Mouse (Mus musculus): ENCODE measurements around the gene Dennd4c. TPM values are rescaled to one million over a fixed set of nuclear protein-coding genes. Genes with fewer than 3 reads are reported as not detected.
A peak's percentile ranks its signal among the peaks of the same experiment; 100 is the strongest.

Dennd4c gene
- polyA plus RNA-seq, 1 experiment from 2014 or later: 7.4 TPM

DNA sequence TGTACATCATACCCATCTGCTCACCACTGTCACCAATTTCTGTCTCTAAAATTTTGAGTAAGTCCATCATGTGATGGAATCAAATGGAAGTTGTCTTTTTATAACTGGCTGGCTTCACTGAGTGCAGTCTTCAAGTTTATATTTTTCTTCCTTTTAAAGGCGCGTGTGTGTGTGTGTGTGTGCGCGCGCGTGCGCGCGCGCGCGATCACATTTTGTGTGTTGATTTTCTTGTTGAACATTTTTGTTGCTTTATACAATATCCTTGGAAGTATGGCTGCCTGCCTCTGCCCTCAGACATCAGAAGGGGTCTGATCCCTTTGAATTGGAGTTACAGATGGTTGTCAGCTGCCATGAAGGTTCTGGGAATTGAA is 109.7 kb downstream of the Dennd4c start:
- ATAC-seq (ENCODE audit: low FRiP score) (no peak), DNase-seq (ENCODE audit: low spot score) (no peak)
- Histone ChIP-seq H3K36me3 (ENCODE audit: control insufficient read depth, insufficient read depth, low read length) (peaks cover 12% of the 10 kb centered on the region), H3K9me3 (ENCODE audit: control insufficient read depth, low read length) (no peaks in the 10 kb centered on the region), H3K4me3 (ENCODE audit: low read depth, low read length) (peak overlapping the region; percentile 96), H3K9ac (ENCODE audit: low read depth, low read length) (peak overlapping the region; percentile 71; the same call in 1 of the 2 replicates), H3K27me3 (ENCODE audit: control insufficient read depth, insufficient read depth, low read length) (no peaks in the 10 kb centered on the region), H3K4me1 (replicated peaks; ENCODE audit: control insufficient read depth, insufficient read depth, low read length) (0 out of 2 replicates have a peak, but pooled peaks cover 3% of the 10 kb centered on the region), H3K27ac (ENCODE audit: low read depth, low read length) (no peak overlapping the region), H3K4me2 (replicated peaks; ENCODE audit: low read depth, low read length) (peak overlapping the region; percentile 80)
- WGBS: 68% methylated on average over 12 of the region's 12 CpGs

DNA sequence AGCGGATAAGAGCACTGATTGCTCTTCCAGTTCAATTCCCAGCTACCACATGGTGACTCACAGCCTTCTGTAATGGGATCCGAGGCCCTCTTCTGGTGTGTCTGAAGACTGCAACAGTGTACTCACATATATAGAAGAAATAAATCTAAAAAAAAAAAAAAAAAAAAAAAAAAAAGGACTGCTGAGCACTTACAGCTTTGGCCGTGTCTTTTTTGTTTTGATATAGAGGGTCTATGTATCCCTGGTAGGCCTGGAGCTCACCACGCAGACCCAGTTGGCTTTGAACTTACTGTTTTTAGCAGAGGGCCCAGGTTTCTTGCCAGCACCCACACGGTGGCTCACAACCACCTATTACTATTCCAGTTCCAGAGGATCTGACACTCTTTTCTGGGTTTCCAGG is 115.7 kb downstream of the Dennd4c start:
- Histone ChIP-seq H3K9ac (ENCODE audit: low read depth, low read length) (no peak overlapping the region), H3K36me3 (ENCODE audit: control insufficient read depth, insufficient read depth, low read length) (no peaks in the 10 kb centered on the region), H3K9me3 (ENCODE audit: control insufficient read depth, low read length) (no peaks in the 10 kb centered on the region), H3K27ac (ENCODE audit: low read depth, low read length) (no peak overlapping the region), H3K4me1 (replicated peaks; ENCODE audit: control insufficient read depth, insufficient read depth, low read length) (no peaks in the 10 kb centered on the region), H3K4me3 (ENCODE audit: low read depth, low read length) (no peak overlapping the region), H3K27me3 (ENCODE audit: control insufficient read depth, insufficient read depth, low read length) (no peaks in the 10 kb centered on the region), H3K4me2 (replicated peaks; ENCODE audit: low read depth, low read length) (no peak overlapping the region)
- 79% methylated on average over 5 of the region's 5 CpGs for WGBS
- ATAC-seq (ENCODE audit: low FRiP score) (no peak), DNase-seq (ENCODE audit: low spot score) (no peak)

DNA sequence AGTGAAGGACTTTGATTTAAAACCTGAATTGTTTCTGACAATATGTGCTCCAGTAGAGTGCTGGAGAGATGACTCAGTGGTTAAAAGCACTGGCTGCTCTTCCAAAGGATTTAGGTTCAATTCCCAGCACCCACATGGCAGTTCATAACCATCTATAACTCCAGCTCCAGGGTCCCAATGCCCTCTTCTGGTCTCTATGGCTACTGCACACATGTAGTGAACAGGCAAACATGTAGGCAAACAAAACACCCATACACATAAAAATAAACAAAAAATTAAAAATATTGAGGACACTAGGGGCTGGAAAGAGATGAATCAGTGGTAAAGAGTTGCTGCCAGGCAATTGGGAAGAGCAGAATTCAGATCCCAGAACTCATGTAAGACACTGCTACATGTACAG is 123.6 kb downstream of the Dennd4c start:
- Histone ChIP-seq H3K9ac (ENCODE audit: low read depth, low read length) (no peak overlapping the region), H3K27ac (ENCODE audit: low read depth, low read length) (no peak overlapping the region), H3K9me3 (ENCODE audit: control insufficient read depth, low read length) (no peaks in the 10 kb centered on the region), H3K36me3 (ENCODE audit: control insufficient read depth, insufficient read depth, low read length) (no peaks in the 10 kb centered on the region), H3K4me1 (replicated peaks; ENCODE audit: control insufficient read depth, insufficient read depth, low read length) (no peaks in the 10 kb centered on the region), H3K4me2 (replicated peaks; ENCODE audit: low read depth, low read length) (no peak overlapping the region), H3K27me3 (ENCODE audit: control insufficient read depth, insufficient read depth, low read length) (peaks cover 3% of the 10 kb centered on the region), H3K4me3 (ENCODE audit: low read depth, low read length) (no peak overlapping the region)
- ATAC-seq (ENCODE audit: low FRiP score) (no peak), DNase-seq (ENCODE audit: low spot score) (no peak)

DNA sequence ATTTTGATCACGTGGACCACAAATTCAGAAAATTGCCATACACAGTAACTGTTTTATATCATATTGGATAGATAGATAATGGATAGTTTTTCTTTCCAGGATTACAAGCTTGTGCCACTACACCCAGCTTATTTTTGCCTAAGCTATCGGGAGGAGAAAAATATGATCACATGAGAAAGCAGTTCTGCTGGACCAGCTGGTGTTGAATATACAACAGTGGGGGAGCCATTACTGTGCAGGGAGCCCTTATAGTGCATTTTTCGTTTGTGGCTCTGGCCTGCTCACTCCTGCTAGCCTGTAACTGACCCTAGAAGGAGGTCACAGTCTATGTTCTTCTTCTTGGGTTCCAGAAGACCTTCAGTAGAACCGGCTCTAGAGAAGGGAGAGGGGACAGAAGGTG is 124.7 kb downstream of the Dennd4c start:
- peaks cover 3% of the 10 kb centered on the region for H3K27me3 ChIP-seq (ENCODE audit: control insufficient read depth, insufficient read depth, low read length)
- no peaks in the 10 kb centered on the region for H3K36me3 ChIP-seq (ENCODE audit: control insufficient read depth, insufficient read depth, low read length)
- WGBS: 56% methylated on average over 4 of the region's 4 CpGs
- ATAC-seq (ENCODE audit: low FRiP score) (no peak), DNase-seq (ENCODE audit: low spot score) (no peak)
- H3K4me1 ChIP-seq (replicated peaks; ENCODE audit: control insufficient read depth, insufficient read depth, low read length): no peaks in the 10 kb centered on the region
- no peak overlapping the region for H3K4me3 ChIP-seq (ENCODE audit: low read depth, low read length)
- H3K9me3 ChIP-seq (ENCODE audit: control insufficient read depth, low read length): no peaks in the 10 kb centered on the region
- H3K27ac ChIP-seq (ENCODE audit: low read depth, low read length): no peak overlapping the region
- H3K9ac ChIP-seq (ENCODE audit: low read depth, low read length): no peak overlapping the region
- H3K4me2 ChIP-seq (replicated peaks; ENCODE audit: low read depth, low read length): no peak overlapping the region

- WGBS: under 1% methylated on average over 55 of the region's 60 CpGs
- peak within 1 kb of the TSS; percentile 51 for H3K9ac ChIP-seq (ENCODE audit: low read depth, low read length)
- peak within 1 kb of the TSS; percentile 71 for H3K4me2 ChIP-seq (replicated peaks; ENCODE audit: low read depth, low read length)
- peak; percentile 94 for ATAC-seq (ENCODE audit: low FRiP score)
- peak; percentile 84 for DNase-seq (ENCODE audit: low spot score)
- no peak within 1 kb of the TSS; the same call in 1 of the 2 replicates for H3K27ac ChIP-seq (ENCODE audit: low read depth, low read length)
- H3K27me3 ChIP-seq (ENCODE audit: control insufficient read depth, insufficient read depth, low read length): peaks cover 3% of the 10 kb centered on the region
- H3K9me3 ChIP-seq (ENCODE audit: control insufficient read depth, low read length): no peaks in the 10 kb centered on the region
- peak within 1 kb of the TSS; percentile 55 for H3K4me3 ChIP-seq (ENCODE audit: low read depth, low read length)
- no peaks in the 10 kb centered on the region for H3K36me3 ChIP-seq (ENCODE audit: control insufficient read depth, insufficient read depth, low read length)
- no peaks in the 10 kb centered on the region for H3K4me1 ChIP-seq (replicated peaks; ENCODE audit: control insufficient read depth, insufficient read depth, low read length)
Observed at GRCm38 (mm10) chr4:86874146-86874847, 125.9 kb downstream of the Dennd4c start, which contains the start of gene Acer2. Gene Acer2 (plus strand): TSS chr4:86874396.

DNA sequence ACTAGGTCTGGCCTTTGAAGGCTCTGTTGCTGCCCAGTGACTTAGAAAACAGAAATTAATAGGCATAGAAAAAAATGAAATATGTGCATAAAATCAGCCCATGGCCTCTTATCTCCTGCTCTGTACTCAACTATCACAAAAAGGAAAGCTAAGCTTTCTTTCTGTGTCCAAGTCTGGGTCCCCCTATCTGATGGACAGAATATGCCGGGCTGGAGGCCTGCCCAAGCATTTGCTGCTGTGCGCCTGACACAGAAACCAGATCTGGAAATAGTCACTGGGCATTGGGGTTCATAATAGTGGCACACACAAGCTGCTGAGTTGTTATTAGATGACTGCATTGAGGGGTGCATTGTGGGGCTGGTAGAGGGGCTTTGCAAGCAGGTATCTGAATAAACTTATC is 131.1 kb downstream of the Dennd4c start:
- Histone ChIP-seq H3K27ac (ENCODE audit: low read depth, low read length) (no peak overlapping the region), H3K36me3 (ENCODE audit: control insufficient read depth, insufficient read depth, low read length) (no peaks in the 10 kb centered on the region), H3K4me3 (ENCODE audit: low read depth, low read length) (no peak overlapping the region), H3K9ac (ENCODE audit: low read depth, low read length) (no peak overlapping the region), H3K27me3 (ENCODE audit: control insufficient read depth, insufficient read depth, low read length) (no peaks in the 10 kb centered on the region; the same call in 1 of the 2 replicates), H3K9me3 (ENCODE audit: control insufficient read depth, low read length) (no peaks in the 10 kb centered on the region), H3K4me1 (replicated peaks; ENCODE audit: control insufficient read depth, insufficient read depth, low read length) (no peaks in the 10 kb centered on the region), H3K4me2 (replicated peaks; ENCODE audit: low read depth, low read length) (no peak overlapping the region)
- DNase-seq (ENCODE audit: low spot score) (no peak), ATAC-seq (ENCODE audit: low FRiP score) (no peak)
- WGBS: 98% methylated on average over 2 of the region's 2 CpGs

- no peak overlapping the region for H3K4me2 ChIP-seq (replicated peaks; ENCODE audit: low read depth, low read length)
- H3K9me3 ChIP-seq (ENCODE audit: control insufficient read depth, low read length): no peaks in the 10 kb centered on the region
- no peak overlapping the region for H3K9ac ChIP-seq (ENCODE audit: low read depth, low read length)
- no peak overlapping the region for H3K4me3 ChIP-seq (ENCODE audit: low read depth, low read length)
- no peak overlapping the region for H3K27ac ChIP-seq (ENCODE audit: low read depth, low read length)
- no peaks in the 10 kb centered on the region for H3K36me3 ChIP-seq (ENCODE audit: control insufficient read depth, insufficient read depth, low read length)
- no peak for ATAC-seq (ENCODE audit: low FRiP score)
- no peak for DNase-seq (ENCODE audit: low spot score)
- no peaks in the 10 kb centered on the region for H3K27me3 ChIP-seq (ENCODE audit: control insufficient read depth, insufficient read depth, low read length)
- H3K4me1 ChIP-seq (replicated peaks; ENCODE audit: control insufficient read depth, insufficient read depth, low read length): no peaks in the 10 kb centered on the region
- WGBS: 90% methylated on average over 4 of the region's 4 CpGs
Observed at GRCm38 (mm10) chr4:86881178-86881577, 132.8 kb downstream of the Dennd4c start.

- Histone ChIP-seq H3K4me3 (ENCODE audit: low read depth, low read length) (no peak overlapping the region), H3K9ac (ENCODE audit: low read depth, low read length) (no peak overlapping the region), H3K9me3 (ENCODE audit: control insufficient read depth, low read length) (no peaks in the 10 kb centered on the region), H3K4me2 (replicated peaks; ENCODE audit: low read depth, low read length) (no peak overlapping the region), H3K4me1 (replicated peaks; ENCODE audit: control insufficient read depth, insufficient read depth, low read length) (no peaks in the 10 kb centered on the region), H3K27ac (ENCODE audit: low read depth, low read length) (no peak overlapping the region), H3K27me3 (ENCODE audit: control insufficient read depth, insufficient read depth, low read length) (no peaks in the 10 kb centered on the region), H3K36me3 (ENCODE audit: control insufficient read depth, insufficient read depth, low read length) (no peaks in the 10 kb centered on the region)
- ATAC-seq (ENCODE audit: low FRiP score) (no peak), DNase-seq (ENCODE audit: low spot score) (no peak)
- WGBS: 68% methylated on average over 2 of the region's 2 CpGs
Observed at GRCm38 (mm10) chr4:86882413-86882812, 134.1 kb downstream of the Dennd4c start.

DNA sequence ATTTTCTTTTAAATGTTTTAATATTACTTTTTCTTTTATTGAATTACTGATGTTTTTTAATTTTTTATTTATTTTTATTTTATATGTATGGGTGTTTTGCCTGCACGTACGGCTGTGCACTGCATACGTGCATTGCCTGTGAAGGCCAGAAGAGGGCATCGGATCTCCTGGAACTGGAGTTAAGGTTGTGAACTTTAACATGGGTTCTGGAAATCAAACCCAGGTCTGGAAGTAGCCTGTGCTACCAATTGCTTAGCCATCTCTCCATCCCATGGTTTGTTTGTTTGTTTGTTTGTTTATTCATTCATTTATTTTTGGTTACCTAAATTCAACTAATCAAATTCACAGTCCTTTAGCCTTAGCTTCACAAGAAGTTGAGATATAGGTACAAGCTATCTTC is 136.6 kb downstream of the Dennd4c start:
- Histone ChIP-seq H3K4me1 (replicated peaks; ENCODE audit: control insufficient read depth, insufficient read depth, low read length) (no peaks in the 10 kb centered on the region), H3K9ac (ENCODE audit: low read depth, low read length) (no peak overlapping the region), H3K4me2 (replicated peaks; ENCODE audit: low read depth, low read length) (no peak overlapping the region), H3K27ac (ENCODE audit: low read depth, low read length) (no peak overlapping the region), H3K27me3 (ENCODE audit: control insufficient read depth, insufficient read depth, low read length) (no peaks in the 10 kb centered on the region), H3K9me3 (ENCODE audit: control insufficient read depth, low read length) (no peaks in the 10 kb centered on the region), H3K4me3 (ENCODE audit: low read depth, low read length) (no peak overlapping the region), H3K36me3 (ENCODE audit: control insufficient read depth, insufficient read depth, low read length) (no peaks in the 10 kb centered on the region)
- ATAC-seq (ENCODE audit: low FRiP score): no peak
- peak; percentile 50 for DNase-seq (ENCODE audit: low spot score)
- WGBS: 42% methylated on average over 4 of the region's 4 CpGs
